Mouse (Mus musculus): Measurements from ENCODE around the gene Rrbp1. TPM values are rescaled to one million over a fixed set of nuclear protein-coding genes. Genes with fewer than 3 reads are reported as not detected.

The Rrbp1 gene
- polyA plus RNA-seq, 1 experiment from 2014 or later, result 64.8 TPM

DNA sequence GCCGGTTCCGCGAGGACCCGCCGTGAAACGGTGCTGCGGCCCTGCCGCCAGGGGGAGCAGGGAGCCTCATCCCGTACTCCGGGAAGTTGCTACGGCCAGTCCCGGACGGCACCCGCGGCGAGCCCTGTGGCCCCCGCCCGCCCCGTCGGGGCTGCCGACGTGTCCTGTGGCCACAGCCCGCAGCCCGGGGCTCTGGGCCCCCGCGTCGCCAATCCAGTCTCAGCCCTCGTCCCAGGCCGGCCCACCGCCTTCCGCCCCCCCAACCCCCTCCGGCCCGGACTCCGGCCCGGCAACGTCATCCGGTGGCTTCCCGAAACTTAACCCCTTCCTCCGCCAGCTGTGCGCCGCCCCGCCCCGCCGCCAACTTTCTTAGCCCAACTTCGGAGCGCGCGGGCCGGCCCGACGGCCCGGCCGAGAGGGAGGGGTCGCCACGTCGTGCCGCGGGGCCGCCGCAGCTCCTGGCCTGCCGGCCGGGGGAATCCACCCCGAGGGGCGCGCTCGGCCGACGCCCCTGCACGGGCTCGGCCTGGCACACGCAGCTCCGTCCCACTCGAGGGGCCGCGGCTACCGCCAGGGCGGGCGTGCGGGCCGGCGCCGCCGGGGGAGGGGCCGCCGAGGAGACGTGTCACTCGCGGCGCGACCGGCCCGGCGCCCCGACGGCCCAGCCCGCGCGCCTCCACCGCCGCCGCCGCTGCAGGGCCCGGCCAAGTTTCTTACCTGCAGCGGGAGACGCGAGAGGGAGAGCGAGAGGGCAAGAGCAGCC is 600 bp downstream of the Rrbp1 start:
- under 1% methylated on average over 66 of the region's 107 CpGs for WGBS (ENCODE audit: insufficient replicate concordance)
- Histone ChIP-seq H3K4me3 (ENCODE audit: low read depth, low read length) (peak overlapping the region; percentile 94), H3K27ac (ENCODE audit: low read depth, low read length) (peak overlapping the region; percentile 96), H3K36me3 (ENCODE audit: control insufficient read depth, insufficient read depth, low read length) (no peaks in the 10 kb centered on the region), H3K4me2 (peak overlapping the region; percentile 83), H3K9me3 (replicated peaks; ENCODE audit: control insufficient read depth, low read length) (no peaks in the 10 kb centered on the region), H3K4me1 (ENCODE audit: control insufficient read depth, insufficient read depth, low read length) (peaks cover 19% of the 10 kb centered on the region), H3K9ac (ENCODE audit: low read depth, low read length) (peak overlapping the region; percentile 95), H3K27me3 (ENCODE audit: control insufficient read depth, insufficient read depth, low read length) (no peaks in the 10 kb centered on the region)
- ATAC-seq (replicated peaks; ENCODE audit: insufficient number of reproducible peaks, low FRiP score, low TSS enrichment), result peak; percentile 18; the same call in 1 of the 2 replicates

GRCm38 (mm10) chr2:144009551-144010281 is 1.3 kb downstream of the Rrbp1 start:
- H3K9me3 ChIP-seq (replicated peaks; ENCODE audit: control insufficient read depth, low read length), result no peaks in the 10 kb centered on the region
- H3K4me1 ChIP-seq (ENCODE audit: control insufficient read depth, insufficient read depth, low read length), result peaks cover 27% of the 10 kb centered on the region
- ATAC-seq (replicated peaks; ENCODE audit: insufficient number of reproducible peaks, low FRiP score, low TSS enrichment), result no peak; the same call in 1 of the 2 replicates
- H3K36me3 ChIP-seq (ENCODE audit: control insufficient read depth, insufficient read depth, low read length), result no peaks in the 10 kb centered on the region
- H3K4me3 ChIP-seq (ENCODE audit: low read depth, low read length), result peak overlapping the region; percentile 94
- H3K27me3 ChIP-seq (ENCODE audit: control insufficient read depth, insufficient read depth, low read length), result no peaks in the 10 kb centered on the region
- H3K4me2 ChIP-seq, result peak overlapping the region; percentile 83
- H3K9ac ChIP-seq (ENCODE audit: low read depth, low read length), result peak overlapping the region; percentile 95
- WGBS (ENCODE audit: insufficient replicate concordance), result 2% methylated on average over 30 of the region's 30 CpGs
- H3K27ac ChIP-seq (ENCODE audit: low read depth, low read length), result peak overlapping the region; percentile 96

DNA sequence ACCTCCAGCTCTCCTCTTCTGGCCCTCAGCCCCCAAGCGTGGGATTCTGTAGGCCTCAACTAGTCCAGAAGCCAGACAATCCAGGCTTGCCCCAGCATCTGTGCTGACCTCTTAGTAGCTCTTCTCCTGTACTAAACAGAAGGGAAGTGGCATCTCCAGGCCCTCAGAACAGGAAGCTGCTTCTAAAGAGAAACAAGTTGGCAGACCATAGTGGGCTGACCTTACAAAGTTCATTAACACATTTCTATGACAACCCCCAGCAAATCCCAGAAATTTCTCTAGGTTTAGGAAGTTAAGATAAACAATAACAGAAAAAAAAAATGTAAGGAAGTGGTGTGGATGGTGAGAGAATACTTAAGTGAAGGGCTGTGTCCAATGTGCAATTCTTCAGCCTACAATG is 2.0 kb downstream of the Rrbp1 start:
- Histone ChIP-seq H3K9me3 (replicated peaks; ENCODE audit: control insufficient read depth, low read length) (no peaks in the 10 kb centered on the region), H3K27ac (ENCODE audit: low read depth, low read length) (no peak overlapping the region), H3K36me3 (ENCODE audit: control insufficient read depth, insufficient read depth, low read length) (no peaks in the 10 kb centered on the region), H3K9ac (ENCODE audit: low read depth, low read length) (0 out of 2 replicates have a peak overlapping the region, but pooled peaks have one; percentile 22), H3K4me3 (ENCODE audit: low read depth, low read length) (peak overlapping the region; percentile 94), H3K4me2 (peak overlapping the region; percentile 83), H3K27me3 (ENCODE audit: control insufficient read depth, insufficient read depth, low read length) (no peaks in the 10 kb centered on the region), H3K4me1 (ENCODE audit: control insufficient read depth, insufficient read depth, low read length) (peaks cover 28% of the 10 kb centered on the region)
- ATAC-seq (replicated peaks; ENCODE audit: insufficient number of reproducible peaks, low FRiP score, low TSS enrichment), result no peak
- WGBS (ENCODE audit: insufficient replicate concordance), result 80% methylated on average over 1 of the region's 1 CpGs

DNA sequence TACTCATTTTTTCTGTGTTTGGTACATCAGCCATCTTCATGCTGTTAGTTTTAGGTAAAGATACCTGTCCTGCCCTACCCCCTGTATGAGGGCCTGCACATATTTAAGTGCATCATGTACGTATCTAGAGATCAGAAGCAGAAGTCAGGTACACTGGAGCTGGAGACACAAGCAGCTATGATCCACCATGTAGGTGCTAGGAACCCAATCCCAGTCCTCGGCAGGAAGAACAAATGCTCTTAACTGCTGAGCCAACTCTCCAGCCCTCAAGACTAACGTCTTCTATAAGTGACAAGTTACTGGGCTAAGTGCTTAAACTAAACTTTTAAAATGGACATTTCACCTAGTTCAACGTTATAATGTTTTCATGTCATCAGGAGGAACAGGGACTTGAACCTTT is 3.9 kb downstream of the Rrbp1 start:
- WGBS (ENCODE audit: insufficient replicate concordance), result 91% methylated on average over 4 of the region's 4 CpGs
- H3K27me3 ChIP-seq (ENCODE audit: control insufficient read depth, insufficient read depth, low read length), result no peaks in the 10 kb centered on the region
- H3K4me2 ChIP-seq, result no peak overlapping the region
- no peaks in the 10 kb centered on the region for H3K9me3 ChIP-seq (replicated peaks; ENCODE audit: control insufficient read depth, low read length)
- ATAC-seq (replicated peaks; ENCODE audit: insufficient number of reproducible peaks, low FRiP score, low TSS enrichment), result no peak
- H3K36me3 ChIP-seq (ENCODE audit: control insufficient read depth, insufficient read depth, low read length), result no peaks in the 10 kb centered on the region
- H3K9ac ChIP-seq (ENCODE audit: low read depth, low read length), result no peak overlapping the region
- H3K4me1 ChIP-seq (ENCODE audit: control insufficient read depth, insufficient read depth, low read length), result peaks cover 28% of the 10 kb centered on the region
- H3K27ac ChIP-seq (ENCODE audit: low read depth, low read length), result no peak overlapping the region
- no peak overlapping the region for H3K4me3 ChIP-seq (ENCODE audit: low read depth, low read length)

GRCm38 (mm10) chr2:144006686-144007085 is 4.4 kb downstream of the Rrbp1 start:
- Histone ChIP-seq H3K36me3 (ENCODE audit: control insufficient read depth, insufficient read depth, low read length) (no peaks in the 10 kb centered on the region), H3K27me3 (ENCODE audit: control insufficient read depth, insufficient read depth, low read length) (no peaks in the 10 kb centered on the region), H3K9me3 (replicated peaks; ENCODE audit: control insufficient read depth, low read length) (no peaks in the 10 kb centered on the region), H3K4me3 (ENCODE audit: low read depth, low read length) (no peak overlapping the region), H3K4me2 (no peak overlapping the region), H3K27ac (ENCODE audit: low read depth, low read length) (no peak overlapping the region), H3K4me1 (ENCODE audit: control insufficient read depth, insufficient read depth, low read length) (peaks cover 28% of the 10 kb centered on the region), H3K9ac (ENCODE audit: low read depth, low read length) (no peak overlapping the region)
- ATAC-seq (replicated peaks; ENCODE audit: insufficient number of reproducible peaks, low FRiP score, low TSS enrichment), result no peak
- 88% methylated on average over 6 of the region's 6 CpGs for WGBS (ENCODE audit: insufficient replicate concordance)

- Histone ChIP-seq H3K36me3 (ENCODE audit: control insufficient read depth, insufficient read depth, low read length) (no peaks in the 10 kb centered on the region), H3K9me3 (replicated peaks; ENCODE audit: control insufficient read depth, low read length) (no peaks in the 10 kb centered on the region), H3K9ac (ENCODE audit: low read depth, low read length) (no peak overlapping the region), H3K27ac (ENCODE audit: low read depth, low read length) (no peak overlapping the region), H3K4me3 (ENCODE audit: low read depth, low read length) (no peak overlapping the region), H3K4me1 (ENCODE audit: control insufficient read depth, insufficient read depth, low read length) (peaks cover 28% of the 10 kb centered on the region), H3K4me2 (no peak overlapping the region), H3K27me3 (ENCODE audit: control insufficient read depth, insufficient read depth, low read length) (no peaks in the 10 kb centered on the region)
- 65% methylated on average over 6 of the region's 6 CpGs for WGBS (ENCODE audit: insufficient replicate concordance)
- no peak for ATAC-seq (replicated peaks; ENCODE audit: insufficient number of reproducible peaks, low FRiP score, low TSS enrichment)
Observed at GRCm38 (mm10) chr2:144005166-144005955, 5.7 kb downstream of the Rrbp1 start.

DNA sequence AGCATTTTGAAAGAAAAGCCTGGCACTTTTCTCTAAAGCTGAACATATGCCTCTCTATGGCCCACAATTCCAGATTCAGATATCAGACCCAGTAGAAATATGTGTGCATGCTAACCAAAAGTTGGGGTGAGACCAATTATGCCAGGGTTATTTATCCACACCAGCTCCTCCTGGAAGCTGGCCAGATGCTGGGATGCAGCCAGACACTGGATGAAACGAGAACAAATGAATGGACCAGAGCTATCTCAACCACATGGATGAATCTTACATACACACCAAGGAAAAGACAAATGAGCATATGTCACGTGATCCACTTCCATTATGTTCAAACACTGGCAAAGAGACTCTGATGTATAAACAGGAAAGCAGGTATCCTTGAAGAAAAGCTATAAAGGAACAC is 7.5 kb downstream of the Rrbp1 start:
- WGBS (ENCODE audit: insufficient replicate concordance), result 67% methylated on average over 2 of the region's 2 CpGs
- no peak overlapping the region for H3K27ac ChIP-seq (ENCODE audit: low read depth, low read length)
- H3K4me1 ChIP-seq (ENCODE audit: control insufficient read depth, insufficient read depth, low read length), result peaks cover 19% of the 10 kb centered on the region
- no peaks in the 10 kb centered on the region for H3K27me3 ChIP-seq (ENCODE audit: control insufficient read depth, insufficient read depth, low read length)
- ATAC-seq (replicated peaks; ENCODE audit: insufficient number of reproducible peaks, low FRiP score, low TSS enrichment), result no peak
- no peak overlapping the region for H3K4me2 ChIP-seq
- H3K4me3 ChIP-seq (ENCODE audit: low read depth, low read length), result no peak overlapping the region
- H3K9ac ChIP-seq (ENCODE audit: low read depth, low read length), result no peak overlapping the region
- H3K9me3 ChIP-seq (replicated peaks; ENCODE audit: control insufficient read depth, low read length), result no peaks in the 10 kb centered on the region
- H3K36me3 ChIP-seq (ENCODE audit: control insufficient read depth, insufficient read depth, low read length), result no peaks in the 10 kb centered on the region

GRCm38 (mm10) chr2:144002229-144002984 is 8.7 kb downstream of the Rrbp1 start:
- ATAC-seq (replicated peaks; ENCODE audit: insufficient number of reproducible peaks, low FRiP score, low TSS enrichment), result no peak
- Histone ChIP-seq H3K27ac (ENCODE audit: low read depth, low read length) (no peak overlapping the region), H3K27me3 (ENCODE audit: control insufficient read depth, insufficient read depth, low read length) (no peaks in the 10 kb centered on the region), H3K36me3 (ENCODE audit: control insufficient read depth, insufficient read depth, low read length) (no peaks in the 10 kb centered on the region), H3K4me1 (ENCODE audit: control insufficient read depth, insufficient read depth, low read length) (peaks cover 19% of the 10 kb centered on the region), H3K9me3 (replicated peaks; ENCODE audit: control insufficient read depth, low read length) (no peaks in the 10 kb centered on the region), H3K4me2 (no peak overlapping the region), H3K9ac (ENCODE audit: low read depth, low read length) (no peak overlapping the region), H3K4me3 (ENCODE audit: low read depth, low read length) (no peak overlapping the region)
- 83% methylated on average over 5 of the region's 5 CpGs for WGBS (ENCODE audit: insufficient replicate concordance)
